Mouse (Mus musculus): ENCODE data around the gene Camta2.

Camta2 gene

DNA sequence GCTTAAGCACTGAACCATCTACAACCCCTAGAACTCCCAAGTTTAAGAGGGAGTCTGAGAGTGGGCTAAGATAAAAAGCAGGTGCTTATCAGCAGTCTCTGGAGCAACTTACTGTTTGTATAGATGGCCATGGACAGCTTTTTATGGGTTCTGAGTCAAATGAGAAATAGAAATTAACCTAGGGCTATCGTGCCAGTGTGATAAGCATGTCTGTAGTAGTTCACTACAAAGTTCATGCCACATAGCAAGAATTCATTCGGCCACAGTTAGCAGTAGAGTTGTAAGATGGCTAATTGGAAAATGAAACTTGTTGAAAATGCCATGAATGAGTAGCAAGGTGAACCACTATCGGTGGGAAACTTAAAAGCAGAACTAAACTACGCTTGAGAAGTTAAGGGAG, 39.4 kb downstream of the Camta2 start:
- no peak for DNase-seq (ENCODE audit: low read depth, low spot score)

DNA sequence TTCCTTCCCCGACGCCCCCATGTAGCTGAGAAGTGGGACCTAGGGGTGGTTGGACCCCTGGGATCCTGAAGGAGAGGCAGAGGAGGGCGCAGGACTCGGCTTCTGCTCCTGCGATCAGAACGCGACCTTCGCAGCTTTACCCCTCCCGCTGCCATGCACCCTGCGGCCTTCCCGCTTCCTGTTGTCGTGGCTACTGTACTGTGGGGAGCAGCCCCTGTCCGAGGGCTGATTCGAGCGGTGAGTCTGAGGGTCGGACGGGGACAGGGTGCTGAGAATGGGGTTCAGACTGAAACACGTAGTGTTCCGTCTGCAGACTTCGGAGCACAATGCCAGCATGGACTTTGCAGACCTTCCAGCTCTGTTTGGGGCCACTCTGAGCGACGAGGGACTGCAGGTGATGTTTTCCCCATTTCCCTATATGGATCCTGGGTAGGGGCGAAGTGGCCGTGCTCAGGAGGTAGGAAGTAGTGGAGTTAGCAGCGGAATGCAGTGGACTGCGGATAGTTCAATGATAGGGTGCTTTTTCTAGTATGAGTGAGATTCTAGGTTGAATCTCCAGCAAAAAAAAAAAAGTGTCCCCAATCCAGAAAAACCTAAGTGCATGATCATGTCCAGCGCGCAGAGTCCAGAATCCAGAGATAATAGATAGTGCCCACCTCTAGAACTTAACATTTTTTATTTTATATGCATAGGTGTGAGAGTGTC, 40.0 kb downstream of the Camta2 start:
- no peak for DNase-seq (ENCODE audit: low read depth, low spot score)

DNA sequence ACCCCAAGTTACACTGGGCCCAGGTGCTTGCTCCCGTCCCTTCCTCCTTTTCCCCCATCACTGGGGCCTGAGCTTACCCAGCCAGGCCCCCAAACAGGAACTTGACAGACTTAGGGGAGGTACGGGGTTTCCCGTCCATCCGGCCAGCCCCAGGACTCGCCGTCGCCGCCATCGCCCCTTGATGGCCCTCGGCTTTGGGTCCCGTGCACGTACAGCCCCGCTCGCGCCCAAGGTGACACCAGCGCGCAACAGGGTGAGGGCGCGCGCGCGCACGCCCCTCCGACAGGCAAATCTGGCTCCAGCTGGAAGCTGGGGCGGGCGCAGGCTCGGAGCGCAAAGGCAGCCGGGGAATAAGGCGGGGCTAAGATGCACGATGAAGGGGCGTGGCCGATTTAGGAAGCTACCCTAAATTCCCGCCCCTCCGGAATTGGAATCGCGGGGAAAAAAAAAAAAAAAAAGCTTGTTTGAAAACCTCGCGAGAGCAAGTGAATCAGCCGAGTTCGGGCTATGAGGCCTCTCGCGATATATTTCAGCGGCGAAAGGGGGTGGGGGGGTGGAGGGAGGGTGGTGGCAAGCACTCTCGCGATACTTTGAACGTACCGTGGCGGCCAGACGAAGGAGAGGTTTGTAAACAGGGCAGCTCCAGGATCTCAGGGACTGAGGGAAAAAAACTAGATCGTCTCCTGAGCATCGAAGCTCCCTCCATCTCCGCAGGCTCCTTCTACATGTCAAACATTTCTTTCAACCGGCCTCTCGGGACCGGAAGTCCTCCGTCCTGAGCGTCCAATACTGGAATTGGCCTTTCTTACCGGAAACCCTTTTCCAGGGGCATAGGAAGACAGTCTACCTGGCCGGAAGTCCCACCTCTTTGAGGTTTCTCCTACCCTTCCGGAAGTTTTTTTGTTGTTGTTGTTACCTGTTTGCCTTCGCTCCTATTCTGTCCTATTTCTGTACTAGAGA, 40.9 kb downstream of the Camta2 start, which contains the start of the genes Rnf167 and Slc25a11:
Rnf167 (plus strand) TSS at position 545 of the 960 bp plus-strand sequence.
Slc25a11 (minus strand) TSS at position 789 of the 960 bp plus-strand sequence.
- DNase-seq (ENCODE audit: low read depth, low spot score) = peak; percentile 99

DNA sequence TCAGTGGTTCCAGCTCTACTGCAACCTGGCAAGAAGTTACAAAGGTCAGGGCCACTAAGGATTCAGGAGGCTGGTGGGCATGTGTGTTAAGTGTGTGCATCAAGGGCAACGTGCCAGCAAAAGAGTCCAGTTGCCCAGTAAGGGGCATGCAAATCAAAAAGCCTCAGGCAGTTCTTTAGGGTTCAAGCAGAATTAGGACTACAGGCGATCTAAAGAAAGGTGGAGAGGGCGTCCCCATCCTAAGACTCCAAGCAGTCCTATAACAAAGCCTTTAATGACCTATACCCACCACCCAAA, 41.7 kb downstream of the Camta2 start:
- no peak for DNase-seq (ENCODE audit: low read depth, low spot score)

DNA sequence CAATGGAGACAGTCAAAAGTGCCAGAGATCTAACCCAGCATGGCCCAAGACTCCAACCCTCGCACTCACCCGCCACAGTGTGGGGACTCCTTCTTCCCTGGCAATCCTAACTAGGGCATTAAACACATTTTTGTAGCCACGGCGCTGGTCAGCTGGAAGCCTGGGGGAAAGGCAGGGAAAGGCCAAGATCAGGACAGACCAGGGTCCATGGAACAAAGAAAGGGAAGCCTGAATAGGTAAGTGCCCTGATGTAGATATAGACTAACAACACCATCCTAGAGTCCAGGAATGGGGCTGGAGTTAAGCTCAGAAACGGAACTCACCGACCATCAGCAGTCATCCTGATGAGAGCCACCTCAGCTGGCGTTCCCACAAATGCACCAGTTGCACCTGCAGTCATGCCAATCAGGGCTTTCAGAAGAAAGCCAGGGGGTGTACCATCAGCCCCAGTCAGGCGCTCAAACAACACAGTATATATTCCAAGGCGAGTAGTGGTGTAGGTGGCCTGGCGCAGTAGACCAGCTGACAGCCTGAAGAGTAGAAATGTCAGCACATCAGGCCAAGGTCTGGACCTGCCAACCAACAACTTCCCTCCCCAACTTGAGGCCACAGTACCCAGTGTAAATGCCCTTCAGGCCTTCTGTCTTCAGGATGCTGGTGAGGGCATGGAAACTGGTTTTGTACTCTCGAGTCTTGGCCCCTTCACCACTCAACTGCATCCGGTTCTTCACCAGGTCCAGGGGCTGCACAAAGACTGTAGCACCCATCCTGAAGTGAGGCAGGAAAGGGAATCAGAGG, 42.2 kb downstream of the Camta2 start:
- no peak for DNase-seq (ENCODE audit: low read depth, low spot score)

DNA sequence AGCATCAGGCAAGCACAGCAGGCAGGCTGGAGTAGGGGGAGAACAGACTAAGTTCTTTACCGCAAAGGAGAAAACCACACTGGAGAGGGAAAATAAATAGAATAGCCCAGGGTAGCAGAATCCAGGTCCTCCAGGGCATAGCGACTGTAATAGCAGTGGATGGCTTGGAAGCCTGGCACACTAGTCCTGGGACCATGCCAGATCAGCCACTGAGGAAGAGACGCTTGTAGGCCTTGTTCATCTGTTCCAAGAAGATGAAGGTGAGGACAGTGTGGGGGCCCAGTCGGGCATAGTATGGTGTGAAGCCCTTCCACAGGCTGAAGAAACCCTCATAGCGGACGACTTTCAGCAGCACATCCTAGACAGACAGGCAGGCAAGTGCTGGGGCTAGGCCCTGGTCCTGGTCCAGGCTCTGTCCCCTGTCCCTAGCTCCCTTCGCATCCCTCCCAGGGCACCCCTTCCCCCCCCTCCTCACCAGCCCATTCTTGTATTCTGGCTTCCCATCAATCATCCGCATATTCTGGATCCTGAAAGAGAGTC, 43.3 kb downstream of the Camta2 start:
- no peak for DNase-seq (ENCODE audit: low read depth, low spot score)

DNA sequence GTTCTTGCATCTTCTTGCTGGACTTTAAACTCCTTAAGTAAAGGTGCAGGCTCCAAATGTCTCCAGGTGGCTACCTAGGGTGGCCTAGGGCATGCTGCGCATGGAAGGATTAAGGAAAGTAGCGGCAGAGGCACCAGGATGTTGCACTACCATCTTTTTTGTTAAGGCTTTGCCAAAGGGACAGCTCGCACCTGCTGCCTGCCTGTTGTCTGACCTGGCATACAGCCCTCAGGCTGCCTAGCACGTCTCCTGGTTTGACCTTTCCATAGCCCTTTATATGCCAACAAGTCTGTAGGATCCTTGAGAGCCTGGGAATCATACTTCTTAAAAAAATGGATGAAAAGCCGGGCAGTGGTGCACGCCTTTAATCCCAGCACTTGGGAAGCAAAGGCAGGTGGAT, 44.9 kb downstream of the Camta2 start:
- DNase-seq (ENCODE audit: low read depth, low spot score) = no peak

DNA sequence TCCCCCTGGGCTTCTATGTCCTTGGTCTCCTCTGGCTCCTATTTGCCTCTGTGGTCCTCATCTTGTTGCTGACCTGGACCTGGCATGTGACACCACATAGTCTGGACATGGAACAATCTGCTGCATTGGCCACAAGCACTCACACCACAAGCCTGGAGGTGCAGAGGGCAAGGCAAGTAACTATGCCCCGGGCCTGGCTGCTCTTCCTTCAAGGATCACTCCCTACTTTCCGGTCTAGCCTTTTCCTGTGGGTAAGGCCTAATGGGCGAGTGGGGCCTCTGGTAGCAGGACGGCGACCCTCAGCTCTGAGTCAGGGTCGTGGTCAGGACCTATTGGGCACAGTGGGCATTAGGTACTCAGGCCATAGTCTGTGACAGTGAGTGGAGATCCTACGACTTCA, 46.7 kb downstream of the Camta2 start:
- DNase-seq (ENCODE audit: low read depth, low spot score) = no peak

DNA sequence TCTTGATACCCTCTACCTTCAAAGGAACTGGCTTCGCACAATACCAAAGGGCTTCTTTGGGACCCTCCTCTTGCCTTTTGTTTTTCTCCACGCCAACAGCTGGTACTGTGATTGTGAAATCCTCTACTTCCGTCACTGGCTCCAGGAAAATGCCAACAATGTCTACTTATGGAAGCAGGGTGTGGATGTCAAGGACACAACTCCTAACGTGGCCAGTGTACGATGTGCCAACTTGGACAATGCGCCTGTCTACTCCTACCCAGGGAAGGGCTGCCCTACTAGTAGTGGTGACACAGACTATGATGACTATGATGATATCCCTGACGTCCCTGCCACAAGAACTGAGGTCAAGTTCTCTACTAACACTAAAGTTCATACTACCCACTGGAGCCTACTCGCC, 47.9 kb downstream of the Camta2 start:
- no peak for DNase-seq (ENCODE audit: low read depth, low spot score)

DNA sequence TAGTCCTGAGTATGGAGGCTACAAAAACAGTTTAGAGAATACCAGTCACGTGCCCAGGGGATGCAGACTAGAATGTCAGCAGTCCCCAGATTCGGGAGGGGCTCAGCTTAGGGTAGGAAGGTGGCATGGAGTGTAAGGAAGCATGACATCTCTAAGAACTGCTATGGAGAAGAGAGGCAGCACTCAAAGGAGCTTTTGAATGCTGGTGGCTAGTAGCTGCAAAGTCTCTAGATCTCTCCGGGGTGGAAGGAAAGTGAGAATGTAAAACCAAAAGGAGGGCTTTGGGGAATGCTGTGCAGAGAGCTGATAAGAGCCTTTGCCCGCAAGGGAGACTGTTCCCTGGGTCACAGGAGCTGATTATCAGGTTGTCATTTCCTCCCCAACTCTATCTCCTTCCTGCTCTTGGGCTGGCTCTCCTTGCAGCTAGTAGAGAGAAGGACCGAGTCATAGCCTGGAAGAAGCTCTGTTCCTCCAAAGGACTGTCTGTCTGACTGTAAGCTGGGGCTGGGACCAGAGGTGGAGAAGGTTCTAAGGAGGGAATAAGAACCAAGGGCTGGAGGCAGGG, 49.1 kb downstream of the Camta2 start, which contains the start of gene Gp1ba:
Gp1ba (plus strand) TSS at position 409 of the 565 bp plus-strand sequence.
- DNase-seq (ENCODE audit: low read depth, low spot score) = no peak

DNA sequence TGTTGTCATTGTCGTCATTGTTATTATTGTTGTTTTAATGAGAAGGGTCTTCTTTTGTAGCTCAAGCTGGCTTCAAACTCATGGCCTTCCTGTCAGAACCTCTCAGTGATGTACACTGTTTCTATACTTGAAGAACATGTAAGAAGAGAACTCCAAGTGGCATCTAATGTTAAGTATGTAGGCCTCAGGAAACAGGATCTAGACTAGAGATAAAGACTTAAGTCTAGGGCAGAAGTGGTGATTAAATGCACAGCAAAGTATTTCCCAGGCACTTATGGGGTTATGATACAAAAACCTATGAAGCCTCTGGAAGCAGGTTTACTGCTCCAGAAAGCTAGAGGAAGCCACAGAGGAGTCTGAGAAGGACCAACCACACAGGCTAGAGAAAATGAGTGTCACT, 49.6 kb downstream of the Camta2 start:
- no peak for DNase-seq (ENCODE audit: low read depth, low spot score)

DNA sequence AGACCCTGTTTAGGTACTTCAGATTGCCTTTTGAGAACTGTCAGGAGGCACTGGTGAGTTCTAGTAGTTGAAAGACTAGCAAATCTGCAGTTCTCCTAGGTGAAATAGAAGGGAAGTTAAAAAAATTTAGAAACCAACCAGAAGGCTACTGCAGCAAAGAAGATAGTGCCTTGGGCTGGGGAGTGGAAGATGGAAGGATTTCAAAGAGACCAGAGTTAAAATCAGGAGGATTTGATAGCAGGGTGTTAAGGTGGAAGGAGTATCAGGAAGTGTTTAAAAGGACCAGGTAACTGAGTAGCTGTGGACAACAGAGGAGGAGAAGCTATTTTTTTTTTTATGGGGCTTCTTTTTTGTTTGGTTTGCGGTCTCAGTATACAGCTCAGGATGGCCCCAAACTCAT, 50.1 kb downstream of the Camta2 start:
- DNase-seq (ENCODE audit: low read depth, low spot score) = no peak

DNA sequence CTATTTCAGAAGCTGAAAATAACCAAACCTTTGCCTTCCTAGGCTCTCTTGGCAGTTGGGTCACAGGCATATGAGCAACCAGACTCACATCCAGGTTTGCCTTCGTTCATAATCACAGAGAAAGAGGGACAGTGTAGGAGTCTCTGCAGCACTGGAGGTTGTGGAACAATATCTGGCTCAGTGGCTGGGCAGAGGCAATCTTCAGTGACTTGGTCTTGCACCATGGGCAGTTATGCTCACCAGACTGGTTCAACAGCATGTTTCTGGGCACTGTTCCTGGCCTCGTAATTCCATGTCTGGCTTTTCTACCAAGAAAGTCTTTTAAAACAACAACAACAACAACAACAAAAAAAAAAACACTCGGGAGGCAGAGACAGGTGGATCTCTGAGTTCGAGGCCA, 52.3 kb downstream of the Camta2 start:
- DNase-seq (ENCODE audit: low read depth, low spot score) = no peak

DNA sequence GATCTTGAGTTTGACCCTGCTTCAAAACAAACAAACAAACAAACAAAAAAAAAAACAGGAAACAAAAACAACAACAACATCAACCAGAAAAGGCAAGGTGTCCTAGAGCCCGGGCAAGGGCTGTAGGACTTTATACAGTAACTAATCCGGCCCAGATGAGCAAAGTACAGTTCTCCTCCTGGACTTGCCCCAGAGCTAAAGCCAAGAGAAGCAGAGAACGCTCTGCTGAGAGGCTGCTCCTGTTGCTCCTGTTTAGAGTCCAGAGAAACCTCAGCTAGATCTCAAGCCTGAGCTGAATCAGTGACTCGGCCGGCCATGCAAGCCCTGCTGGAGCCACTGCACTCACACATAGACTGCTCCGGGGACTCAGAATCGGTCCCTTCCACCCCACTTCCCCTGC, 57.8 kb downstream of the Camta2 start:
- no peak for DNase-seq (ENCODE audit: low read depth, low spot score)

DNA sequence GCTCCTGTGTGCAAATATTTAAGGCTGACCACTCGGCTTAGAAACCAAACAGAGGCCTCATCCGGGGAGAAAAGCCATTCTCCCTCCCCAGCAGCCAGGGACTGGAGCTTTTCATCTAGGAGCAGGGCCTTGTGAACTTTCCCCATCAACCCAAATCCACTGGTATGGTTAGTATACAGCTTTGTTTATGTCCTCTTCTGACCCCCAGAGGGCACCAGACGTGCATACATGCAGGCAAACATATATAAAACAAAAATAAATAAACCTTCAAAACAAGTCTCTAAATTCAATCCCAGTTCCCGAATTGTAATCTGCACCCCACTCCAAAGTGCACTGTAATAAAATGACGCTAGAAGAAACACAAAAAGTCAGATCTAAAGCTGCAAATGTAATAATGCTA, 58.3 kb downstream of the Camta2 start:
- DNase-seq (ENCODE audit: low read depth, low spot score) = no peak

DNA sequence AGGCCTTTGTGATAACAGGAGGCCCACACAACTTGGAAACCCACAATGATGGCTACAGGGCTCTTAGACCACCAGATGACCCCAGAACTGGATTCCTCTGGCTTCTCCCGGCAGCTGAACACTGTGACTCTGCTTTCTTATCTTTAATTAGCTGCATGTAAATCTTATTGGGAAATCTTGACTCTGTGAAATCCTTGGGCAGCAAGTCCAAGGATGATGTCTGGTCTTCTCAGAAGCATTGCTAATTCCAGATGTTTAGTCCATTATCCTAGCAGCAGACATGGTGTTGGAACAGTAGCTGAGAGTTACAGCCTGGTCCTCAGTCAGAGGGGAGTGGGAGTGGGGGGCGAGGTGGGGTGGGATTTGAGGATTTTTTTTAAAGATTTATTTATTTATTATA, 59.5 kb downstream of the Camta2 start:
- no peak for DNase-seq (ENCODE audit: low read depth, low spot score)

DNA sequence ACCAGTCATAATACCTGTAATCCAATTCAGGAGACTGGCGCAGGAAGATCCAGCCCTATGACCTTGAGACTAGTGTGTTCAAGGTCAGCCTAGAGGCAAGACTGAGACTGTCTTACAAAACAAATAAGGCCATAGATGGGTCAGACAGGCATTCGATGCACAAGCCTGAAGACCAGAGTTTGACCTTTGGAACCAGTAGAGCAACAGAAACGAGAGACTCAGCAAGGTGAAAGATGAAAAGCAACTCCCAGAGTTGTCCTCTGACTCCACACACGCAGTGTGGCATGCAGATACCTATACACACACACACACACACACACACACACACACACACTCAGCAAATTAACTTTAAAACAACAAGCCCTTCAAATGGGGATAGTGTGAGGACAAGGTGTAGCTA, 61.0 kb downstream of the Camta2 start:
- DNase-seq (ENCODE audit: low read depth, low spot score) = no peak

DNA sequence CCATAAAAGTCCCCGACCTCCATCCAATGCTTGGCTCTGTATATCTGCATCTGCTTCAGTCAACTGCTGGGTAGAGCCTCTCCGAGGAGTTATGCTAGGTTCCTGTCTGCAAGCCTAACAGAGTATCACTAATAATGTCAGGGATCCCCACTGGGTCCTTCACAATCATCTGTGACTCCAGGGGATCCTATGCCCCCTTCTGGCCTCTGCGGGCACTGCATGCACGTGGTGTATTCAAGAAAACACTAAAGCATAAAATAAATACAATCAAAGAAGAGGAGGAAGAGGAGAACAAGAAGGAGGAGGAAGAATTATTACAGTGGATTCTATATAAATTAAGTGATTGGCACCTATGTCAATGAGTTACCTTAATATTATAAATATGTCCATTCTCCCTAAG, 62.4 kb downstream of the Camta2 start:
- peak; percentile 74 for DNase-seq (ENCODE audit: low read depth, low spot score)

DNA sequence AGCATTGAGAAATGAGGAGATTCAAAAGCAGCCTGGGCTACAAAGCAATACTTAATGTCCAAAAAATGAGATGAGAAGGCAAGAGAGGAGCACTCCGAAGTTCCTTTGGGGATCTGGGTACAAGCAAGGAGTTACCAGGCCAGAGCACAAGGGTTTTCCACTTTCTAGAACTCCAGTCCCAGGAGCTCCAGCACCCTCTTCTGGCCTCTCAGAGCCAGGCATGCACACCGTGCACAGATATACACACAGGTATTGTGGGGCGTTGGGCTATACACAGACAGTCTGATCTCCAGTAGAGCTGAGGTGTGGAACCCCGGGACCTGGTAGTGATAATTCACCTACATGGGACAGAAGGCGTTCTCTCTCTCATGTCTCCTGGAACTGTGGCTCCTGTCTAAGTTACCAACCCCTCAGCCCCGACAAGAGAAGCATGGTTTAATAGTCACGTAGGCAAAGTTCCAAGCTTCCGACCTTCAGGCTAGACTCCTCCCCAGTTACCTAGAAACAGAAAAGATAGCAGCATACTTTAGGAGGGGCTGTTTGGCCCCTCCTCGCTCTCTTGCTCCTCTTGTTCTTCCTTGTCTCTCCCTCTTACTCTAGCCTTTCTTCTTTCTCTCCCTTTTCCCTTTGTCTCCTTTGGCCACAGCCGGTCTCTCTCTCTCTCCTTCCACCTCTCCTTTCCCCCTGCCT, 64.7 kb downstream of the Camta2 start:
- DNase-seq (ENCODE audit: low read depth, low spot score) = peak; percentile 82

DNA sequence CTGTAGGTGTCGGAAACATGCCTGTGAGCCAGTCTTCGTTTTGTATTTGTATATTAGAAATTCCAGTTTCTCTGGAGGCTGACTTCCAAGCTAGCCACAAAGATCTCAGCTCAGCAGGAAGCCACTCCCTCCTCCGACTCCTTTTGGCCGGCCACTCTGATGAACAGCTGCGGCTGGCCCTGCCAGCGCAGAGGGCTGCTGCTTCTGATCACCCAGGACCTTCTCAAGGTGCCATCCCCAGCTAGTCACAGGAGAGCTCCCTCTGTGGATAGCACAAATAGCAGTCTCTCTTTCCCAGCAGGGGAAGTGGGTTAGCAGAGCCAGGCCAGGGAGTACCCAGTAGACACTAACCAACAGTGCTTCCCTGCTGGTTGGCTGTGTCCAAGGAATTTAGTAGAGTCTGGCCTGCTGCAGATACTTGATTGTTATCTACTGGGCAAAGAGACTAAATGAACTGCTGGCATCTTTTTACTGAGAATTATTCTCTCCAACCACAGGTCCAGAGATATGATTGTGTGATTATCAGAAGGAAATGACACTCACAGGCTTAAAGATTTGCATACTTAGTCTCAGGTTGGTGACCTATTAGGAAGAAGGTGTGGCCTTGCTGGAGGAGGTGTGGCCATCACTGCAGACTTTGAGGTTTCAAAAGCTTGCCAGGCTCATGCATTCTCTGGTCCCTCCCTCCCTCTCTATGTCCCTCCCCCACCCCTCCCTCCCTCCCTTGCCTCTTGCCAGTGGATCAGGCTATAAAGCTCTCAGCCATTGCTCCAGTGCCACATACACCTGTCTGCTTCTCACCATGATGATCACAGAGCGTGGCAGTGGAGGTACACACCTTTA, 65.7 kb downstream of the Camta2 start:
- peak; percentile 77 for DNase-seq (ENCODE audit: low read depth, low spot score)
